Mouse (Mus musculus): ENCODE measurements around the gene Hoxd3. TPM values are rescaled to one million over a fixed set of nuclear protein-coding genes. Genes with fewer than 3 reads are reported as not detected.

The Hoxd3 gene
- polyA plus RNA-seq, 2 experiments from 2014 or later, result not detected

GRCm38 (mm10) chr2:74679596-74679971, 32.1 kb upstream of the Hoxd3 start:
- no peak for ATAC-seq

- no peak for ATAC-seq
Observed at GRCm38 (mm10) chr2:74679980-74680379, 31.7 kb upstream of the Hoxd3 start.

- no peak for ATAC-seq
Observed at GRCm38 (mm10) chr2:74680561-74681398, 30.9 kb upstream of the Hoxd3 start.

- no peak for ATAC-seq
Observed at GRCm38 (mm10) chr2:74681594-74682531, 29.9 kb upstream of the Hoxd3 start.

GRCm38 (mm10) chr2:74682796-74683195, 28.9 kb upstream of the Hoxd3 start:
- ATAC-seq, result no peak

GRCm38 (mm10) chr2:74683471-74683951, 28.2 kb upstream of the Hoxd3 start:
- ATAC-seq, result no peak

GRCm38 (mm10) chr2:74684106-74684505, 27.6 kb upstream of the Hoxd3 start:
- no peak for ATAC-seq

GRCm38 (mm10) chr2:74685059-74685603, 26.6 kb upstream of the Hoxd3 start:
- ATAC-seq, result no peak

- ATAC-seq, result no peak
Observed at GRCm38 (mm10) chr2:74686301-74686987, 25.3 kb upstream of the Hoxd3 start.

- no peak for ATAC-seq
Observed at GRCm38 (mm10) chr2:74686988-74687697, 24.6 kb upstream of the Hoxd3 start.

GRCm38 (mm10) chr2:74687698-74688555, 23.8 kb upstream of the Hoxd3 start:
- no peak for ATAC-seq

- no peak for ATAC-seq
Observed at GRCm38 (mm10) chr2:74688795-74689573, 22.7 kb upstream of the Hoxd3 start.

GRCm38 (mm10) chr2:74689574-74690337, 22.0 kb upstream of the Hoxd3 start:
- ATAC-seq, result no peak

GRCm38 (mm10) chr2:74690338-74690716, 21.4 kb upstream of the Hoxd3 start:
- ATAC-seq, result no peak

GRCm38 (mm10) chr2:74691022-74691951, 20.4 kb upstream of the Hoxd3 start, which contains the start of gene Hoxd10:
Hoxd10 (plus strand) TSS chr2:74691924.
- ATAC-seq, result no peak

GRCm38 (mm10) chr2:74691995-74692807, 19.5 kb upstream of the Hoxd3 start:
- no peak for ATAC-seq
